Mouse (Mus musculus): ENCODE results near the gene Elf1.

- TF ChIP-seq CTCF (IDR thresholded peaks at IDR 0.05; ENCODE audit: low read depth, low read length) (no peak), POLR2A (IDR thresholded peaks at IDR 0.05; ENCODE audit: borderline replicate concordance, low read depth, low read length) (no peak)
Observed at GRCm38 (mm10) chr14:79488531-79488930, 7.5 kb downstream of the Elf1 start.
